22 mouse cellular contexts compared by ENCODE assay signal in the genomic region with DNA sequence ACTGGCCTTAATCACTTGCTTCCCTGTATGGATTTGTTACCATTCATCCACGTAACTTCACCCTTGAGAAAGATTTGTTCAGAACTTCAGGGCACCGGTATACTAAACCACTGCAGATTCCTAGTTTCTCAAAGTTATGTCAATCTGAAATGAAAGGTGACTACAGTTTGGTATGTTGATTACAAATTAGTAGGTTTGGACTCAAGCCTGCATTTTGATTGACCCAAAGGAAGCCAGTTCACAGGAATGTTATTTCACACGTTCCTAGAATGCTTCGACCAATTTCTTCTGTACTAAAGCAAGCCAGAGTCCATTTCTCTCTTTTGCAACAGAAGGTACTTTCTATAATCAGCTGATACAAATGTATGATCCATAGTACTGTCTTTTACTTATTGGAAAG.
DNase-seq lines count a peak whose midpoint lies in the region; TF ChIP-seq lines count a peak whose summit lies in the region.
"Had no signal": no experiment of that assay in that cellular context is flagged by ENCODE, and none has a peak within 500 bp of the region (broad histone marks: within the 10 kb centered on the region; RNA-seq: fewer than 3 reads in every experiment).

No protein-coding gene starts in this region.

- no peaks in the 10 kb centered on the region for H3K27me3 ChIP-seq in kidney, adult 2 months (replicated peaks; ENCODE audit: control insufficient read depth, insufficient read depth, low read length)
- H3K27me3 ChIP-seq: CH12.LX; embryonic facial prominence, embryonic 12.5 days; forebrain, embryonic 12.5 days had no signal

- DNase-seq in kidney, adult 2 months = peak; percentile 72
- DNase-seq in kidney, postnatal 4 days = no peak
- peak; percentile 31 for DNase-seq in kidney, postnatal 14 days
- DNase-seq in kidney, adult 18-20 months = no peak
- DNase-seq in Muller cell, postnatal 12 days (ENCODE audit: inconsistent ontology term) = peak; percentile 82
- no peak for DNase-seq in cerebellum, postnatal 36 days
- DNase-seq: adrenal gland, adult 2 months; adrenal gland, postnatal 10 days; adrenal gland, postnatal 25 days; B cell, adult 2 months; cerebellum, adult 11 months; cerebellum, adult 18-20 months; cerebellum, adult 8-10 months; cerebellum, adult 9-11 months; cerebellum, postnatal 14 days had no signal

- no peaks in the 10 kb centered on the region for H3K36me3 ChIP-seq in kidney, adult 2 months (ENCODE audit: control insufficient read depth, insufficient read depth, low read length)
- H3K36me3 ChIP-seq: embryonic facial prominence, embryonic 10.5 days; embryonic facial prominence, embryonic 12.5 days; forebrain, embryonic 10.5 days; forebrain, embryonic 12.5 days; G1E had no signal

- no peak overlapping the region for H3K4me3 ChIP-seq in kidney, adult 2 months (ENCODE audit: insufficient read depth, low read depth, low read length)
- H3K4me3 ChIP-seq: embryonic facial prominence, embryonic 10.5 days; embryonic facial prominence, embryonic 12.5 days; erythroblast, embryonic 14.5 days; forebrain, embryonic 10.5 days; forebrain, embryonic 12.5 days had no signal

- peaks cover 3% of the 10 kb centered on the region; the same call in 1 of the 2 replicates for H3K4me1 ChIP-seq in kidney, adult 2 months (ENCODE audit: control insufficient read depth, insufficient read depth, low read length)
- H3K4me1 ChIP-seq: embryonic facial prominence, embryonic 10.5 days; embryonic facial prominence, embryonic 12.5 days; forebrain, embryonic 10.5 days; forebrain, embryonic 12.5 days had no signal

- H3K27ac ChIP-seq in kidney, adult 2 months (ENCODE audit: insufficient read depth, low read depth, low read length) = no peak overlapping the region
- H3K27ac ChIP-seq: embryonic facial prominence, embryonic 10.5 days; embryonic facial prominence, embryonic 12.5 days; forebrain, embryonic 10.5 days; forebrain, embryonic 12.5 days had no signal

- WGBS in kidney, adult 2 months = 44% methylated on average over 4 of the region's 4 CpGs

- no peak for TF ChIP-seq POLR2A in kidney, adult 2 months (IDR thresholded peaks at IDR 0.05; ENCODE audit: low read depth, low read length)

- TF ChIP-seq CTCF in kidney, adult 2 months (conservative IDR thresholded peaks at IDR 0.05; ENCODE audit: insufficient read depth, insufficient read length, low read depth, low read length) = no peak

Comparison
In these comparisons a context has a peak if more than half of its experiments do, and no peak if none do; other contexts are left out.
1. DNase-seq: peak in kidney, adult 2 months (single experiment), kidney, postnatal 14 days (single experiment) and Muller cell, postnatal 12 days (single experiment); none in kidney, postnatal 4 days (0 of 2), kidney, adult 18-20 months (single experiment) and cerebellum, postnatal 36 days (0 of 2).